Mouse (Mus musculus) stomach, postnatal 0 days (tissue): Measurements from ENCODE around the gene Mettl21a.

Source experiments
- CTCF ChIP-seq: IDR thresholded peaks from 2 replicates; pipeline ENCODE4 v1.5.1; 2016; ENCODE audit warnings: antibody characterized with exemption, low read depth, mild to moderate bottlenecking, moderate library complexity
- EP300 ChIP-seq: optimal IDR thresholded peaks from 2 replicates; pipeline ENCODE3; 2016; ENCODE audit warnings: antibody characterized with exemption

DNA sequence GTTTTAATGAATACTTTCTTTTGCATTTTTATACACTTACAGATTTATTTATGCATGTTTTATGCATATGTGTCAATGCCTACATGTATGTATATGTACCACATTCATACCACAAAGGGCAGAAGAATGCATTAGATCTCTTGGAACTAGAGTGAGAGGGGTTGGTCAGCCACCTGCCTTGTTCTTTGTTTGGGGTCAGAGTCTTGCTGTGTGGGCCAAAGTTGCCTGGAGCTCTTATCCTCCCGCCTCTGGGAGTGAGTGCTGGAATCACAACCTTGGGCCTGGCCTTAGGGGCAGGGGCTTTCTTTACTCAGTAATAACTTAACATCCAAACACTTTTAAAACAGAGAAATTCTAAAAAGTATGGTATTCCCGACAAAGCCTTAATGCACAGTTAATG, 40.3 kb downstream of the Mettl21a start:
- TF ChIP-seq CTCF (no peak), EP300 (no peak)
